Mouse (Mus musculus) erythroblast, embryonic 14.5 days (primary cell): Measurements from ENCODE around the gene Olfr1394. TPM values are rescaled to one million over a fixed set of nuclear protein-coding genes. Genes with fewer than 3 reads are reported as not detected.

ENCODE experiments used
- H3K27me3 ChIP-seq: 2 replicates; pipeline ENCODE4 v1.6.1; 2012; ENCODE audit warnings: inconsistent platforms; ENCODE audit not compliant: control insufficient read depth
- H3K36me3 ChIP-seq: 2 replicates; pipeline ENCODE4 v1.6.1; 2012; ENCODE audit warnings: mild to moderate bottlenecking, inconsistent platforms; ENCODE audit not compliant: control insufficient read depth
- H3K4me1 ChIP-seq: 2 replicates; pipeline ENCODE4 v1.6.1; 2012; ENCODE audit warnings: inconsistent platforms; ENCODE audit not compliant: control insufficient read depth
- H3K4me3 ChIP-seq: replicated peaks from 2 replicates; pipeline ENCODE3; 2012; ENCODE audit warnings: moderate library complexity, mild to moderate bottlenecking, inconsistent platforms
- H3K9me3 ChIP-seq: 2 replicates; pipeline ENCODE4 v1.6.1; 2012; ENCODE audit warnings: low read length, inconsistent platforms, mixed read lengths; ENCODE audit not compliant: control insufficient read depth
- GATA1 ChIP-seq: IDR thresholded peaks from 2 replicates; pipeline ENCODE4 v1.6.1; 2012; ENCODE audit warnings: low read length, inconsistent platforms, mixed read lengths
- TAL1 ChIP-seq: IDR thresholded peaks from 3 replicates; pipeline ENCODE4 v1.6.1; 2012; ENCODE audit warnings: low read length, inconsistent platforms, mixed read lengths
- polyA plus RNA-seq: library from polyadenylated mRNA; stranded (reverse); fragments of >175 nt; gene quantifications from 2 replicates; pipeline ENCODE4 v1.2.3, GENCODE M21; 2012

The Olfr1394 gene
- polyA plus RNA-seq, 1 experiment = not detected

DNA sequence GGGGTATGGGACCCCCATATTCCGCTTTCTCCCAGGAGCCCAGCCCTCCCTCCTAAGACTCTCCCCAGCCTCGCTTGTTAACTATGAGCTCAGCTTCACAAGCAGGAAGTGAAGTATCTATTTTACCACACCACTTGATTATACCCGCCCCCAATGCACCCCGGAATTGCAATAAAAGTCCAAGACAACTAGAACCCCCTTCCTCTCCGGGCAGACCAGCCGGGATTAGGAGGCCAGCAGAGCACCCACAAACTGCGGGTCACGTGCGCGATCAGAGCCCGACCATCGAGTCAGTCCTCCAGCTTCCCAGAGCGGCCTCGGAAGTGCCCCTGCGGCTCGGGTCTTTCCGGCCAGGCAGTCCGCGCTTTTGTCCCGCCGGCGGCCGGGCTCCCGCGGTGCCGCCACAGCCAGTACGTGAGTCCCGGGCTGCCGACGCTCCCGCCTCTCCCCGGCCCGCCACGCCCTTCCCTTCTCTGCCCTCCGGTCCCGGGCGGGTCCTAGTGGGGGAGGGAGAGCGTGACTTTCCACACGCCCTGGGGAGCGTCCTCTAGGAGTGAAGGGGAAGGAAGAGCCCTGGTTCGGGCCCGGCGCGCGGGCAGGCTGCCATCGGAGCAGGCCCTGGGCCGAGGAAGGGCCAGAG, 49.1 kb downstream of the Olfr1394 start, which contains the start of gene Zfp62:
TSS of gene Zfp62 (plus strand) at position 164 of the 640 bp plus-strand sequence.
- Histone ChIP-seq H3K4me3 (peak within 1 kb of the TSS; percentile 87), H3K4me1 (peaks cover 55% of the 10 kb centered on the region)
- no peak for TF ChIP-seq GATA1
- no peak for TF ChIP-seq TAL1

DNA sequence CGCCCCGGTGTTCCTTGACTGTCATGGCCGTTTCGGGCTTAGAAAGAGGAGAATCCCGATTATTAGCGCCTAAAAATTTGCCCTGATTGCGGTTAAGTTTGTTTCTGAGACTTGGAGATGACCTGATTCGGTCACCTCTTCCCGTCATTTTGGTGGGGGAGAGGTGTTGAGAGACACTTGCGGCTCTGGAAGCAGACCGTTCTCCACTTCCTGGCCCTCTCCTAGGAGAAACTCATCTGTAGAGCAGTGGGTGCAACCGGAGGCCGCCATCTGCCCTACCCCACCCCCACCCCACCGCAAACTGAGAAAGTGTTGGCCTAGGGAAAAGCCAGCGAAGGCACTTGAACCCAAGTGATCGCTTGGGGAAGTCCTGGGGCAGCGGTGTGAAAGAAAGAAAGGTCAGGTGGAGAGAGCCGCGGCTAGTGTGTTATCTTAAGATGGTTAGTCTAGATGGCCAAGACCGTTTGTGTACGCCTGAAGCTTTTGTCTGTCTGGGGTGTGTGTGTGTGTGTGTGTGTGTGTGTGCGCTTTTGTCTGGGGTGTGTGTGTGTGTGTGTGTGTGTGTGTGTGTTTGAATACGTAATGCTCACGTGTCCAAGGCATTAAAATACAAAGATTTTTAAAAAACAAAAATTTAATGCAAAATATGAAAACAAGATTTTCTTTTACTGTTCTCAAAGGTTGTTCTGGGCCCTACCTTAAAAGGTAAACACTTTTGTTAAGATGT, 49.8 kb downstream of the Olfr1394 start:
- no peaks in the 10 kb centered on the region for H3K27me3 ChIP-seq
- H3K9me3 ChIP-seq = no peaks in the 10 kb centered on the region
- H3K36me3 ChIP-seq = peaks cover 13% of the 10 kb centered on the region
- TF ChIP-seq GATA1 (no peak), TAL1 (no peak)
- peak overlapping the region; percentile 87 for H3K4me3 ChIP-seq
- peaks cover 61% of the 10 kb centered on the region for H3K4me1 ChIP-seq

More for the DNA sequence above, 49.1 kb downstream of the Olfr1394 start, which contains the start of gene Zfp62:
- Histone ChIP-seq H3K27me3 (no peaks in the 10 kb centered on the region), H3K36me3 (peaks cover 13% of the 10 kb centered on the region), H3K9me3 (peaks cover 3% of the 10 kb centered on the region)

DNA sequence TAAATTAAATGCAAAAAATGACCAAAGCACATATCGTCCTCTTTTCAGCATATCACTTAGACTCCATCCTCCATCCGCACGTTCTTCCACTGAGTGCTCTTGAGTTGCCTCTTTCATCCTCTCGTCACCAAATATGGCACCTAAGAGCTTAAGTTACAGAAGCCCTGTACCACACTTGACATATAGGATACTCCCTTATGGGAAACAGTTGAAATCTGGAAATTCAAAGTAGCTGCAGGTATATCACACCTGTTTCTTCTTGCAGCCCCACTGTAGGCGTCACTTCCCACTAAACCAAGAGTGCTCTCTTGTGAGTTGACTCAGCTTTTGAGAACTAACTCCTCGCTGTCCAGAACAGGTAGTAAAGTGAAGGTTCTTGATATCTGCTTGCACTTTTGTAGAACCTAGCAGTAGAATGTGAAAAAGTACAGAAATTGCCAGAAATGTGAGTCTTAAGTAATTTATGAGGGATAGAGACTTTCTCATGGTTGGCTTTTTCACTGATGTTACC, 51.0 kb downstream of the Olfr1394 start:
- peaks cover 20% of the 10 kb centered on the region for H3K36me3 ChIP-seq

DNA sequence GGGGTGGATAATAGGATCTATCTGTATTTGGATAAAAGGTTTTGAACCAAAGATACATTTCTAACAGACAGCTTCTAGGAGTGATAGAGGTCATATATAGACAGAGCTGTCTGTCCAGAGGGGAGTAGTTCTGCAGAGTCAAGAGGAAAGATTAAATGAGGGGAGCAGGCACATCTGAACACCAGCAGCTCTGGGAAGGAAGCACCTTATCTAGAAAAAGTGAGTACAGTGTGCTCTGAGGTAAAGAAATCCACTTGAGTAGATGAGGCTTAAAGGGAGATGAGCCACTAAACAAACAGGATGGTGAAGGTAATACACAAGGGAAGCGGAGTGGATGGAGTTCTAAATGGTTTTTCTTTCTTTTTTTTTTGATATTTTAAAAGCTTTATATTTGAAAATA, 53.3 kb downstream of the Olfr1394 start:
- no peaks in the 10 kb centered on the region for H3K9me3 ChIP-seq
- no peaks in the 10 kb centered on the region for H3K27me3 ChIP-seq
- no peak overlapping the region for H3K4me3 ChIP-seq
- peaks cover 77% of the 10 kb centered on the region for H3K4me1 ChIP-seq
- peaks cover 25% of the 10 kb centered on the region for H3K36me3 ChIP-seq
- TF ChIP-seq TAL1 = no peak
- no peak for TF ChIP-seq GATA1

More for the DNA sequence above, 51.0 kb downstream of the Olfr1394 start:
- Histone ChIP-seq H3K4me3 (peak overlapping the region; percentile 87), H3K9me3 (no peaks in the 10 kb centered on the region), H3K4me1 (peaks cover 69% of the 10 kb centered on the region), H3K27me3 (no peaks in the 10 kb centered on the region)
- TF ChIP-seq GATA1 (no peak), TAL1 (no peak)

Other genes starting within 250 kb of the Olfr1394 start
- gene Psme2b, start 208.2 kb upstream of the Olfr1394 start, polyA plus RNA-seq = 0.08 and 0.19 TPM in 2 replicates
- 0.02 TPM in 1 of 2 replicates, not detected in the other for gene Olfr56, start 175.5 kb upstream of the Olfr1394 start, polyA plus RNA-seq
- not detected in 2 replicates for gene 9930111J21Rik1, start 175.0 kb upstream of the Olfr1394 start, polyA plus RNA-seq
- not detected in 2 replicates for gene Gm12185, start 162.2 kb upstream of the Olfr1394 start, polyA plus RNA-seq
- gene Tgtp1, start 160.2 kb upstream of the Olfr1394 start, polyA plus RNA-seq = not detected in 2 replicates
- gene 9930111J21Rik2, start 103.1 kb upstream of the Olfr1394 start, polyA plus RNA-seq = 0.02 TPM in 1 of 2 replicates, not detected in the other
- not detected in 2 replicates for gene Tgtp2, start 90.2 kb upstream of the Olfr1394 start, polyA plus RNA-seq
- not detected in 2 replicates for gene Ifi47, start 77.8 kb upstream of the Olfr1394 start, polyA plus RNA-seq
- gene Olfr1396, start 39.5 kb upstream of the Olfr1394 start, polyA plus RNA-seq = not detected in 2 replicates
- gene Olfr1395, start 12.1 kb upstream of the Olfr1394 start, polyA plus RNA-seq = not detected in 2 replicates
- gene Btnl9, start 32.8 kb downstream of the Olfr1394 start, polyA plus RNA-seq = not detected in 2 replicates
- 0.02 and 0.16 TPM in 2 replicates for gene Zfp62, start 48.9 kb downstream of the Olfr1394 start, polyA plus RNA-seq
- 6.7 and 7.3 TPM in 2 replicates for gene Mgat1, start 89.8 kb downstream of the Olfr1394 start, polyA plus RNA-seq
- not detected in 2 replicates for gene Olfr1393, start 123.9 kb downstream of the Olfr1394 start, polyA plus RNA-seq
- 0.01 TPM in 1 of 2 replicates, not detected in the other for gene Olfr1392, start 130.9 kb downstream of the Olfr1394 start, polyA plus RNA-seq
- not detected in 2 replicates for gene Olfr10, start 150.4 kb downstream of the Olfr1394 start, polyA plus RNA-seq
- gene Olfr1391, start 168.4 kb downstream of the Olfr1394 start, polyA plus RNA-seq = not detected in 2 replicates
- not detected in 2 replicates for gene Olfr1390, start 180.8 kb downstream of the Olfr1394 start, polyA plus RNA-seq